Comparison of ENCODE assay signal across 7 mouse cellular contexts in the genomic region with DNA sequence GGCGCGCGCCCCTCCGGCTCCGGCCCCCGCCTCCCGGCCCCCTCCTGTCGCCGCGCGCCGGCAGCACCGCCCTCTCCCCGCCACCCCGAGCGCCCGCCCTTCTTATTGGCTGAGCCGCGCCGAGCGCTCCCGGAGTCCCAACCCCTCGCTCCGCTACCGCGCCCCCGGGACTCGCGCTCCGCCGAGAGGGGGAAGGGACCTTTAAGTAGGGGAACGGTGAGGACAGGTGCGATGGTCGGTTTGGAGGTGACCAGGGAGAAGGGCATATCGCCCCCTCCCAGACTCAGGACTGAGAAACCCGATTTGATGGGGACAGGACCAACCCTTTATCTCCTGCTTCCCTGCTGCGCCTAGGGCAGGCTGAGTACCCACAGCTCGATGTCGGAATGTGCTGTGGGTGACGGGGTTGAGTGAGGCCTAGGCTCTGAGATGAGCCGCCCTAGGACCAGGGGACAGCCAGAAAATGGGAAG. TPM values are rescaled to one million over a fixed set of nuclear protein-coding genes. Genes with fewer than 3 reads are reported as not detected.
DNase-seq lines count a peak whose midpoint lies in the region; ATAC-seq lines count a peak whose summit lies in the region.

No protein-coding gene starts in this region.

- peaks cover 52% of the 10 kb centered on the region for H3K4me1 ChIP-seq in intestine, embryonic 14.5 days (replicated peaks; ENCODE audit: control insufficient read depth, insufficient read depth, low read length)
- peaks cover 63% of the 10 kb centered on the region for H3K4me1 ChIP-seq in midbrain, embryonic 12.5 days
- peaks cover 55% of the 10 kb centered on the region for H3K4me1 ChIP-seq in stomach, embryonic 15.5 days

- intact Hi-C loops in left cerebral cortex, postnatal 25 days (cut with DNase I) = loop anchor here (5.0 kb wide), 1 partner anchor 36 kb away; no protein-coding TSS in a partner anchor

- peak; percentile 93 to 95 for DNase-seq in adrenal gland, postnatal 36 days
- peak; percentile 94 for DNase-seq in embryo, embryonic 11 days
- peak; percentile 81 to 82 for DNase-seq in gastrocnemius, postnatal 4 days (ENCODE audit: low spot score in 2 of 2)
- DNase-seq in intestine, embryonic 14.5 days (ENCODE audit: low spot score) = peak; percentile 89
- DNase-seq in left cerebral cortex, postnatal 25 days (ENCODE audit: low spot score in 2 of 2) = peak; percentile 86 to 92

- peak overlapping the region; percentile 68 for H3K4me3 ChIP-seq in intestine, embryonic 14.5 days (ENCODE audit: low read depth, low read length)
- H3K4me3 ChIP-seq in midbrain, embryonic 12.5 days = peak overlapping the region; percentile 82
- H3K4me3 ChIP-seq in stomach, embryonic 15.5 days (replicated peaks) = peak overlapping the region; percentile 75

- peak overlapping the region; percentile 92 for H3K27ac ChIP-seq in intestine, embryonic 14.5 days (ENCODE audit: low read depth)
- H3K27ac ChIP-seq in midbrain, embryonic 12.5 days (replicated peaks) = peak overlapping the region; percentile 98
- H3K27ac ChIP-seq in stomach, embryonic 15.5 days = peak overlapping the region; percentile 96

- no peaks in the 10 kb centered on the region for H3K36me3 ChIP-seq in intestine, embryonic 14.5 days (ENCODE audit: control insufficient read depth, insufficient read depth, low read length)
- no peaks in the 10 kb centered on the region for H3K36me3 ChIP-seq in midbrain, embryonic 12.5 days
- H3K36me3 ChIP-seq in stomach, embryonic 15.5 days = no peaks in the 10 kb centered on the region

- peaks cover 2% of the 10 kb centered on the region; the same call in 1 of the 2 replicates for H3K27me3 ChIP-seq in intestine, embryonic 14.5 days (replicated peaks; ENCODE audit: control insufficient read depth, insufficient read depth, low read length)
- peaks cover 49% of the 10 kb centered on the region for H3K27me3 ChIP-seq in midbrain, embryonic 12.5 days
- H3K27me3 ChIP-seq in stomach, embryonic 15.5 days (replicated peaks) = peaks cover 11% of the 10 kb centered on the region; the same call in 1 of the 2 replicates

- WGBS in intestine, embryonic 14.5 days = under 1% methylated on average over 38 of the region's 41 CpGs
- WGBS in midbrain, embryonic 12.5 days = 0% methylated on average over 38 of the region's 41 CpGs
- under 1% methylated on average over 31 of the region's 41 CpGs for WGBS in stomach, embryonic 15.5 days

- ATAC-seq in intestine, embryonic 14.5 days (replicated peaks; ENCODE audit: low FRiP score, low TSS enrichment, low read depth) = peak; percentile 70
- peak; percentile 82 for ATAC-seq in midbrain, embryonic 12.5 days (ENCODE audit: low FRiP score, low read depth)
- peak; percentile 68 for ATAC-seq in stomach, embryonic 15.5 days (ENCODE audit: insufficient read depth, low FRiP score, low read depth)

- H3K9me3 ChIP-seq in intestine, embryonic 14.5 days (ENCODE audit: control insufficient read depth, low read length) = no peaks in the 10 kb centered on the region
- no peaks in the 10 kb centered on the region for H3K9me3 ChIP-seq in midbrain, embryonic 12.5 days
- no peaks in the 10 kb centered on the region for H3K9me3 ChIP-seq in stomach, embryonic 15.5 days

- peak overlapping the region; percentile 90 for H3K4me2 ChIP-seq in intestine, embryonic 14.5 days (ENCODE audit: low read length)
- peak overlapping the region; percentile 99 for H3K4me2 ChIP-seq in midbrain, embryonic 12.5 days (replicated peaks)
- H3K4me2 ChIP-seq in stomach, embryonic 15.5 days = peak overlapping the region; percentile 92

- peak overlapping the region; percentile 74 for H3K9ac ChIP-seq in intestine, embryonic 14.5 days (ENCODE audit: low read length)
- H3K9ac ChIP-seq in midbrain, embryonic 12.5 days (replicated peaks) = peak overlapping the region; percentile 95
- no peak overlapping the region; the same call in 1 of the 2 replicates for H3K9ac ChIP-seq in stomach, embryonic 15.5 days

RNA-seq across cellular contexts. Expression of gene Kcnh2, which starts 0.3 kb away (rescaled TPM):
- total RNA-seq in adrenal gland, postnatal 36 days (2021) = 10 to 100 TPM; 14.4 to 14.7 TPM
- 10 to 100 TPM; 22.4 to 24.6 TPM for total RNA-seq in gastrocnemius, postnatal 4 days (2021)
- polyA plus RNA-seq in intestine, embryonic 14.5 days (2014; fragmentation: Nextera tagmentation; extraction: Ambion mirVana) = 9.0 and 11.2 TPM in 2 replicates
- 10 to 100 TPM; 22.5 to 30.1 TPM for total RNA-seq in left cerebral cortex, postnatal 25 days (2021)
- 18.0 and 18.5 TPM in 2 replicates for polyA plus RNA-seq in midbrain, embryonic 12.5 days (2016; fragmentation: Nextera tagmentation; extraction: Ambion mirVana)
- 9.6 and 12.1 TPM in 2 replicates for polyA plus RNA-seq in stomach, embryonic 15.5 days (2015; fragmentation: Nextera tagmentation; extraction: Ambion mirVana)

RNA-seq across cellular contexts. Expression of gene Nos3, which starts 12.9 kb away (rescaled TPM):
- 10 to 100 TPM in 1 of 2 experiments, 1 to 10 TPM in 1; 7.1 to 14.2 TPM for total RNA-seq in adrenal gland, postnatal 36 days (2021)
- 10 to 100 TPM; 10.4 to 11.7 TPM for total RNA-seq in gastrocnemius, postnatal 4 days (2021)
- polyA plus RNA-seq in intestine, embryonic 14.5 days (2014; fragmentation: Nextera tagmentation; extraction: Ambion mirVana) = 6.6 and 6.8 TPM in 2 replicates
- total RNA-seq in left cerebral cortex, postnatal 25 days (2021) = 1 to 10 TPM; 8.0 to 9.5 TPM
- polyA plus RNA-seq in midbrain, embryonic 12.5 days (2016; fragmentation: Nextera tagmentation; extraction: Ambion mirVana) = 7.1 and 9.2 TPM in 2 replicates
- polyA plus RNA-seq in stomach, embryonic 15.5 days (2015; fragmentation: Nextera tagmentation; extraction: Ambion mirVana) = 6.8 and 8.3 TPM in 2 replicates

RNA-seq across cellular contexts. Expression of gene Atg9b, which starts 40.2 kb away (rescaled TPM):
- total RNA-seq in adrenal gland, postnatal 36 days (2021) = 1 to 10 TPM in 1 of 2 experiments, under 1 TPM in 1; 0.99 to 1.6 TPM
- total RNA-seq in gastrocnemius, postnatal 4 days (2021) = under 1 TPM; 0.67 to 0.86 TPM
- 0.66 and 1.0 TPM in 2 replicates for polyA plus RNA-seq in intestine, embryonic 14.5 days (2014; fragmentation: Nextera tagmentation; extraction: Ambion mirVana)
- total RNA-seq in left cerebral cortex, postnatal 25 days (2021) = 1 to 10 TPM; 2.3 to 3.0 TPM
- polyA plus RNA-seq in midbrain, embryonic 12.5 days (2016; fragmentation: Nextera tagmentation; extraction: Ambion mirVana) = 0.35 and 0.46 TPM in 2 replicates
- polyA plus RNA-seq in stomach, embryonic 15.5 days (2015; fragmentation: Nextera tagmentation; extraction: Ambion mirVana) = 2.0 and 2.5 TPM in 2 replicates

RNA-seq across cellular contexts. Expression of gene Abcb8, which starts 41.7 kb away (rescaled TPM):
- 10 to 100 TPM; 66.8 to 76.5 TPM for total RNA-seq in adrenal gland, postnatal 36 days (2021)
- 10 to 100 TPM; 48.0 to 51.9 TPM for total RNA-seq in gastrocnemius, postnatal 4 days (2021)
- 56.4 and 64.0 TPM in 2 replicates for polyA plus RNA-seq in intestine, embryonic 14.5 days (2014; fragmentation: Nextera tagmentation; extraction: Ambion mirVana)
- total RNA-seq in left cerebral cortex, postnatal 25 days (2021) = 10 to 100 TPM; 41.3 to 54.2 TPM
- polyA plus RNA-seq in midbrain, embryonic 12.5 days (2016; fragmentation: Nextera tagmentation; extraction: Ambion mirVana) = 47.1 and 48.0 TPM in 2 replicates
- polyA plus RNA-seq in stomach, embryonic 15.5 days (2015; fragmentation: Nextera tagmentation; extraction: Ambion mirVana) = 49.9 and 59.5 TPM in 2 replicates

Comparison
In these comparisons a context has a peak if more than half of its experiments do, and no peak if none do; other contexts are left out.
1. Peak in every context shown above with its lines: DNase-seq, ATAC-seq, H3K4me3 ChIP-seq and H3K27ac ChIP-seq.